Mouse (Mus musculus) thymus, adult 2 months (tissue): ENCODE measurements at regions not wholly inside any gene's neighbourhood (a gene's known extent, or its start where the extent isn't known, plus 50 kb on each side); places are given as distances from the start of the nearest gene placed in this dataset.

ENCODE experiments used
- DNase-seq: peaks from one replicate; pipeline ENCODE4 v3.0.0; 2021
- H3K27ac ChIP-seq: fragments of 200-500 bp; 2 replicates; pipeline ENCODE4 v1.5.1; 2012; ENCODE audit warnings: low read length, control low read depth; ENCODE audit not compliant: control insufficient read depth, insufficient read depth
- H3K27me3 ChIP-seq: fragments of 200-500 bp; 2 replicates; pipeline ENCODE4 v1.6.1; 2012; ENCODE audit warnings: mild to moderate bottlenecking, low read length, moderate library complexity, mixed read lengths; ENCODE audit not compliant: control insufficient read depth, insufficient read depth
- H3K36me3 ChIP-seq: fragments of 200-500 bp; 2 replicates; pipeline ENCODE4 v1.6.1; 2012; ENCODE audit warnings: mild to moderate bottlenecking, low read length, moderate library complexity; ENCODE audit not compliant: control insufficient read depth, insufficient read depth
- H3K4me1 ChIP-seq: fragments of 200-500 bp; replicated peaks from 2 replicates; pipeline ENCODE4 v1.6.1; 2012; ENCODE audit warnings: low read length; ENCODE audit not compliant: control insufficient read depth, insufficient read depth
- H3K4me3 ChIP-seq: fragments of 200-500 bp; 2 replicates; pipeline ENCODE4 v1.5.1; 2012; ENCODE audit warnings: mild to moderate bottlenecking, low read length, control low read depth, moderate library complexity; ENCODE audit not compliant: control insufficient read depth, insufficient read depth
- CTCF ChIP-seq: fragments of 200-500 bp; IDR thresholded peaks from 2 replicates; pipeline ENCODE4 v1.5.1; 2012; ENCODE audit warnings: mild to moderate bottlenecking, control low read depth, low read length, moderate library complexity, borderline replicate concordance; ENCODE audit not compliant: control insufficient read depth, poor library complexity, insufficient read depth; ENCODE audit errors: extremely low read depth
- POLR2A ChIP-seq: fragments of 200-500 bp; IDR thresholded peaks from 2 replicates; pipeline ENCODE4 v1.6.1; 2012; ENCODE audit warnings: mild to moderate bottlenecking, low read length, control low read depth, moderate library complexity; ENCODE audit not compliant: control insufficient read depth, poor library complexity, insufficient read depth; ENCODE audit errors: extremely low read depth
- WGBS: fragments of 180-500 bp; shearing (Covaris S2); methylation state at CpG from one replicate; pipeline ENCODE4 v1.1.7; 2018; 5-methylcytosine and 5-hydroxymethylcytosine counted together

GRCm38 (mm10) chr6:89049290-89049689 lies 147.2 kb downstream of the Tpra1 start:
- DNase-seq = no peak
- Histone ChIP-seq H3K4me1 (peaks cover 8% of the 10 kb centered on the region), H3K27me3 (no peaks in the 10 kb centered on the region), H3K27ac (no peak overlapping the region), H3K36me3 (no peaks in the 10 kb centered on the region), H3K4me3 (no peak overlapping the region)
- WGBS = 72% methylated on average over 1 of the region's 1 CpGs
- no peak for TF ChIP-seq CTCF
- no peak for TF ChIP-seq POLR2A

- Histone ChIP-seq H3K4me1 (peaks cover 8% of the 10 kb centered on the region), H3K27me3 (no peaks in the 10 kb centered on the region), H3K36me3 (no peaks in the 10 kb centered on the region), H3K4me3 (no peak overlapping the region), H3K27ac (no peak overlapping the region)
- TF ChIP-seq CTCF (no peak), POLR2A (no peak)
- no peak for DNase-seq
- 76% methylated on average over 13 of the region's 13 CpGs for WGBS
These were observed 148.7 kb downstream of the Tpra1 start for GRCm38 (mm10) chr6:89050575-89051270.

GRCm38 (mm10) chr6:89052758-89053460 lies 150.9 kb downstream of the Tpra1 start:
- Histone ChIP-seq H3K36me3 (no peaks in the 10 kb centered on the region), H3K4me1 (peaks cover 8% of the 10 kb centered on the region), H3K27ac (peak overlapping the region; percentile 40), H3K27me3 (no peaks in the 10 kb centered on the region), H3K4me3 (no peak overlapping the region)
- no peak for TF ChIP-seq POLR2A
- no peak for TF ChIP-seq CTCF
- WGBS = 45% methylated on average over 9 of the region's 9 CpGs
- DNase-seq = peak; percentile 13

- 92% methylated on average over 13 of the region's 13 CpGs for WGBS
- H3K36me3 ChIP-seq = no peaks in the 10 kb centered on the region
- H3K27ac ChIP-seq = no peak overlapping the region; the same call in 1 of the 2 replicates
- no peak for DNase-seq
- no peaks in the 10 kb centered on the region for H3K27me3 ChIP-seq
- H3K4me3 ChIP-seq = no peak overlapping the region
- H3K4me1 ChIP-seq = peaks cover 8% of the 10 kb centered on the region
- no peak for TF ChIP-seq POLR2A
- TF ChIP-seq CTCF = no peak
These were observed 152.0 kb downstream of the Tpra1 start for GRCm38 (mm10) chr6:89054060-89054459.

- no peak overlapping the region for H3K27ac ChIP-seq
- no peak overlapping the region for H3K4me3 ChIP-seq
- no peak for DNase-seq
- H3K27me3 ChIP-seq = no peaks in the 10 kb centered on the region
- no peaks in the 10 kb centered on the region for H3K36me3 ChIP-seq
- TF ChIP-seq CTCF (no peak), POLR2A (no peak)
- WGBS = 88% methylated on average over 4 of the region's 4 CpGs
- H3K4me1 ChIP-seq = no peaks in the 10 kb centered on the region
These were observed 157.5 kb downstream of the Tpra1 start for GRCm38 (mm10) chr6:89059431-89059975.

GRCm38 (mm10) chr6:89064977-89065580 lies 163.0 kb downstream of the Tpra1 start:
- TF ChIP-seq POLR2A = no peak
- TF ChIP-seq CTCF = no peak
- Histone ChIP-seq H3K4me3 (no peak overlapping the region), H3K36me3 (no peaks in the 10 kb centered on the region), H3K27me3 (no peaks in the 10 kb centered on the region), H3K27ac (no peak overlapping the region), H3K4me1 (no peaks in the 10 kb centered on the region)
- WGBS = 65% methylated on average over 7 of the region's 7 CpGs
- no peak for DNase-seq
